Mouse (Mus musculus) cerebellum, adult 2 months (tissue): ENCODE measurements around the gene Nfe2l1.

Experiments used
- CTCF ChIP-seq: fragments of 200-500 bp; IDR thresholded peaks from 2 replicates; pipeline ENCODE4 v1.5.1; 2011; ENCODE audit warnings: low read depth, mild to moderate bottlenecking, control low read depth, low read length, moderate library complexity, borderline replicate concordance; ENCODE audit not compliant: insufficient read depth
- POLR2A ChIP-seq: fragments of 200-500 bp; IDR thresholded peaks from 2 replicates; pipeline ENCODE4 v1.6.1; 2011; ENCODE audit warnings: low read length, control low read depth, borderline replicate concordance; ENCODE audit not compliant: insufficient read depth

- TF ChIP-seq CTCF: no peak
- TF ChIP-seq POLR2A: no peak
These were observed 42.9 kb upstream of the Nfe2l1 start for GRCm38 (mm10) chr11:96872441-96873379.
